Mouse (Mus musculus) gastrocnemius, adult 2 months (tissue): ENCODE results near the gene Fbp2. TPM values are rescaled to one million over a fixed set of nuclear protein-coding genes. Genes with fewer than 3 reads are reported as not detected.
"Not testable (repeated sequence)": the region's sequence is repeated elsewhere in the genome, so short reads cannot be mapped to it uniquely, and the experiment has no call there.

Source experiments
- DNase-seq: peaks from one replicate; pipeline ENCODE4 v3.0.0; 2022
- H3K27ac ChIP-seq: fragments of 200-600 bp; 2 replicates; pipeline ENCODE4 v1.8.1; 2022; ENCODE audit warnings: mild to moderate bottlenecking
- H3K4me3 ChIP-seq: fragments of 200-600 bp; 2 replicates; pipeline ENCODE4 v1.8.1; 2022; ENCODE audit warnings: mild to moderate bottlenecking, moderate library complexity
- CTCF ChIP-seq: fragments of 200-600 bp; IDR thresholded peaks from 2 replicates; pipeline ENCODE4 v1.8.1; 2022; ENCODE audit warnings: antibody characterized with exemption, mild to moderate bottlenecking, moderate library complexity
- intact Hi-C: fragments of 180-260 bp; cut with DNase I; formaldehyde crosslinking; loops from one replicate; pipeline ENCODE4 v1.15.1; 2025
- total RNA-seq, 2 experiments: library from RNA; stranded (reverse); gene quantifications; 2 replicates each; pipeline ENCODE4 v1.2.3; 2021

The Fbp2 gene
- total RNA-seq, 2 experiments from 2014 or later: 40.0 to 64.9 TPM

DNA sequence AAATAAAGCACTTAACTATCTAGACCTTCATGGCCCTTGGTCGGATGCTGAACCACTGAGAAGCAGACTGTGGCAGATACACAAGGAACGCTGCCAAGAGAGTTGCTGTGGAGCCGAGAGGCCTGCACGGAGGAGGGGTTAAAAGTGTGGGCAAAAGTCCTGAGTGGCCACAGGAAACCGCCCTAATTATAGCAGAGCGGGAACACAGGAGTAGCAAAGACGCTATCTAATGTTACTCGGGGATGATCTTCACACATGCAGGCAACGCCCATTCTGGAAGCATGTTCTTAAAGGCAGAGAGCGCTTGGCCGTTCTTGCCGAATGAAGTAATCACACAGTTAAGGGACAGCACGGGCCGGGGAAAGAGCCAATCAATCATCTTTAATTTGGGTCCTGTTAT, 1.4 kb downstream of the Fbp2 start:
- DNase-seq: peak; percentile 80
- TF ChIP-seq CTCF: no peak
- intact Hi-C loops: loop anchor here (5.0 kb wide), 1 partner anchor 390 kb away; the partner anchor contains the start of gene Gm49359
- H3K4me3 ChIP-seq: peak overlapping the region; percentile 70
- peak overlapping the region; percentile 92 for H3K27ac ChIP-seq

DNA sequence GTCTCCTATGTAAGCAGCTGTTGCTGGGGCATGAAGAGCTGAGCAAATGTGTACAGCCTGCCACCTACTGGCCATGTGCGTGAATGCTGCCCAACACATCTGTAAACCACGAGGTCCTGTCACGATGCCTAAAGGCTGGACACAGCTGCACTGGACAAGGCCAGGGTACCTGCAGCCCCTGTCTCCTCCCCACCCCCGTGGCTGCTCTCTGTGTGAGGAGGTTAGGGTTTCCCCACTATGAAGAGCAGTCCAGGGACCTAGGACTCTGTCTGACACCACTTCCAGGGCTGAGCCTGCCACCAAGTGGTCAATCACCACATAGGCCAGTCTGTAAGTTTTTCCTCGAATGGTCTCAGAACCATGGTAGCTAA, 1.9 kb downstream of the Fbp2 start:
- intact Hi-C loops: loop anchor here (5.0 kb wide), 1 partner anchor 389 kb away; the partner anchor contains the start of gene Gm49359
- peak overlapping the region; percentile 70 for H3K4me3 ChIP-seq

GRCm38 (mm10) chr13:62855396-62856304, 2.6 kb downstream of the Fbp2 start:
- no peak for DNase-seq
- H3K27ac ChIP-seq: peak overlapping the region; percentile 92; the same call in 1 of the 2 replicates
- TF ChIP-seq CTCF: no peak
- intact Hi-C loops: loop anchor here (2.0 to 5.0 kb wide), 3 partner anchors 91 to 388 kb away; partner anchors contain the start of gene Gm49359
- H3K4me3 ChIP-seq: peak overlapping the region; percentile 70

More for the DNA sequence above, 1.9 kb downstream of the Fbp2 start:
- TF ChIP-seq CTCF: peak; percentile 80
- peak; percentile 81 for DNase-seq
- H3K27ac ChIP-seq: peak overlapping the region; percentile 92

DNA sequence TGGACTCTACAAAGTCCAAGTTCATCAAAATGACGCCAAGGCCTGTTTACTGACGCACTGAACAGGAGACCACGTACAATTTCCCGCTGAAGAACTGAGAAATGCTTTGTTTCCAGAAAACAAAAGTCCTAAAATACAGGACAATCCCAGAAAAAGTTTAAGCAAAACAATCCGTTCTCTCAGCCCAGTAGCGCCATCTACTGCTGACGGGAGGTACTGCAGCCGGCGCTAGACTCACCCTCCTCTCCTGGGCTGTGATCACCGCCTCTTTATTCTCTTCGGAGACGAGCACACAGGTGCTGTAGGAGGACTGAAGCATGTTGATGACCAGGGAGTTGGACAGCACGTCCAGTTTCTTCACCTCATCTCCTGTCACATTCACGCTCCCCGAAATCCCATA, 3.6 kb downstream of the Fbp2 start:
- no peak; the same call in none of the 2 replicates for TF ChIP-seq CTCF
- Histone ChIP-seq H3K4me3 (0 out of 2 replicates have a peak overlapping the region, but pooled peaks have one; percentile 32), H3K27ac (peak overlapping the region; percentile 16; the same call in 1 of the 2 replicates)
- DNase-seq: peak; percentile 74
- intact Hi-C loops: loop anchor here (2.0 to 5.0 kb wide), 3 partner anchors 90 to 387 kb away; partner anchors contain the start of gene Gm49359

DNA sequence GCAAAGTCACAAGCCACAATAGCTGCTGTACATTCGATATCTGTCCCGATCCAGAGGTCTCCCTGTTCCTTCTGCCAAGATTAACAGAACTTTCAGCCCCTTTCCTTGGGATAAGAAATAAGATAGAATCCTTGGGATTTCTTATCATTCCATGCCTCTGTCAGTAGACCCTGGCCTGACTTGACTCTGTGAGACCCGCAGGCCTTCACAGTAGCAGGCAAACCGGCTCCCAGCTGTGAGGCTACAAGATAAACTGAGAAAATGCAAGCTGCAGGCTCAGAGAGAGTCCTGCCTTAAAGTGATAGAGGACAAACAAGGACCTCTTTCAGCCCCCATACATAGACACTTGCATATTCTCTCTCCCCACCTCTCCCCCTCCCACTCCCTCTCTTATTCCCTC, 24.9 kb downstream of the Fbp2 start:
- Histone ChIP-seq H3K27ac (no peak overlapping the region), H3K4me3 (no peak overlapping the region)
- intact Hi-C loops: no loop called here
- DNase-seq: no peak
- no peak for TF ChIP-seq CTCF

DNA sequence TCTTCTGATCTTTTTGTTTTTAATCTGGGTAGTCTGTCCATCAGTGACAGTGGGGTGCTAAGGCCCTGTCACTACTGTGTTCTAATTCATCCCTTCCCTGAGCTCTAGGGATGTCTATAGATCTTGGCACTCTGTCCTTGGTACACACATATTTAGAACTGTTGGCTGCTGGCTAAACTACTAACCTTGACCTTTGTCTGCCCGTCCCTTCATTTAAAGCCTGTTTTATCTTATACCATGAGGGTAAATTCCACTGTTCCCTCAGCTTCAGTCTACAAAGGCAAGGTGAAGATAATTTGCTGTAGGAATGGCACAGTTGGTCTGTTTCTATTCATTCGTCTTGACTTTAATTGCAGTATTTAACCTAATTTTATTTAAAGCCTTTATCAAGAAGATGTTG, 26.0 kb downstream of the Fbp2 start:
- no peak for DNase-seq
- intact Hi-C loops: no loop called here
- no peak overlapping the region for H3K4me3 ChIP-seq
- H3K27ac ChIP-seq: no peak overlapping the region
- no peak for TF ChIP-seq CTCF

- DNase-seq, H3K4me3 ChIP-seq, intact Hi-C loops, H3K27ac ChIP-seq: not testable (repeated sequence)
Observed at GRCm38 (mm10) chr13:62815705-62816104, 42.5 kb downstream of the Fbp2 start.

GRCm38 (mm10) chr13:62812713-62813112, 45.5 kb downstream of the Fbp2 start:
- intact Hi-C loops: no loop called here
- Histone ChIP-seq H3K27ac (no peak overlapping the region), H3K4me3 (peak overlapping the region; percentile 45)
- TF ChIP-seq CTCF: no peak
- DNase-seq: no peak

DNA sequence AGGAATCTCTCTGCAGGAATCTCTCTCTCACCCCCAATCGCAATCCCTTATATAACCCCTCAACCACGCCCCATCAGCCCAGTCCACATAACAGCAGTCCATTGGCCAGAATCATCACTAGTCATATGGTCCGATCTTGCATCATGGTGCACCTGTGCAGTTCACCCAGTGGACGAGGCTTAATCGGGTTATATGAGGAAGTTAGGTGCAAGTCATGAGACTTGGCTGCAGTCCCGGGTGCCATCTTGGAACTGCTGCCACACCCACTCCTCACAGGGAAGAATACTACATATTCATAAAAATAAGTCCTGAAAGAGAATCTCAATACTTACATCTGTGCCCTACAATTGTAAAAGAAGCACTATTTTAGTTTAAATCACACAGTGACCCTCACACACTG, 50.2 kb downstream of the Fbp2 start:
- DNase-seq, H3K27ac ChIP-seq, H3K4me3 ChIP-seq, intact Hi-C loops: not testable (repeated sequence)

Other genes with a start within 250 kb of the Fbp2 start
- gene 6720489N17Rik, start 234.2 kb downstream of the Fbp2 start, total RNA-seq: under 1 TPM; 0.61 to 0.82 TPM
- gene Platr25, start 97.7 kb downstream of the Fbp2 start, total RNA-seq: 1 to 10 TPM; 1.3 to 2.1 TPM
- gene Gm5141, start 72.6 kb downstream of the Fbp2 start, total RNA-seq: under 1 TPM; 0.25 to 0.48 TPM
- not detected for gene Fbp1, start 29.9 kb upstream of the Fbp2 start, total RNA-seq
- gene 2010111I01Rik, start 106.5 kb upstream of the Fbp2 start, total RNA-seq: 10 to 100 TPM; 56.8 to 61.4 TPM